Mouse (Mus musculus) liver, adult 2 months (tissue): Measurements from ENCODE around the gene Srcin1. TPM values are rescaled to one million over a fixed set of nuclear protein-coding genes. Genes with fewer than 3 reads are reported as not detected.

ENCODE experiments used
- DNase-seq: peaks from one replicate; pipeline ENCODE4 v3.0.0-alpha.2; 2011; ENCODE audit warnings: low read depth, low spot score; ENCODE audit errors: extremely low read depth
- H3K27ac ChIP-seq: fragments of 200-500 bp; replicated peaks from 2 replicates; pipeline ENCODE4 v1.5.1; 2012; ENCODE audit warnings: low read depth, mild to moderate bottlenecking, control low read depth, inconsistent platforms, low read length; ENCODE audit not compliant: insufficient read depth
- H3K27me3 ChIP-seq: fragments of 200-500 bp; 2 replicates; pipeline ENCODE4 v1.6.1; 2012; ENCODE audit warnings: mild to moderate bottlenecking, moderate library complexity, low read length, inconsistent platforms; ENCODE audit not compliant: control insufficient read depth, insufficient read depth
- H3K36me3 ChIP-seq: fragments of 200-500 bp; 2 replicates; pipeline ENCODE4 v1.6.1; 2012; ENCODE audit warnings: low read length, inconsistent platforms; ENCODE audit not compliant: control insufficient read depth, insufficient read depth
- H3K4me1 ChIP-seq: fragments of 200-500 bp; 2 replicates; pipeline ENCODE4 v1.6.1; 2011; ENCODE audit warnings: low read length; ENCODE audit not compliant: control insufficient read depth, insufficient read depth
- H3K4me3 ChIP-seq: fragments of 200-500 bp; 2 replicates; pipeline ENCODE4 v1.5.1; 2011; ENCODE audit warnings: low read depth, mild to moderate bottlenecking, control low read depth, low read length, moderate library complexity; ENCODE audit not compliant: insufficient read depth
- H3K79me2 ChIP-seq: fragments of 200-500 bp; 2 replicates; pipeline ENCODE4 v1.6.1; 2012; ENCODE audit warnings: inconsistent platforms, mild to moderate bottlenecking, low read length, moderate library complexity; ENCODE audit not compliant: control insufficient read depth, insufficient read depth
- H3K9ac ChIP-seq: fragments of 200-500 bp; 2 replicates; pipeline ENCODE4 v1.6.1; 2012; ENCODE audit warnings: low read depth, mild to moderate bottlenecking, control low read depth, inconsistent platforms, low read length
- CTCF ChIP-seq: fragments of 200-500 bp; IDR thresholded peaks from 2 replicates; pipeline ENCODE4 v1.5.1; 2011; ENCODE audit warnings: low read depth, low read length, control low read depth
- POLR2A ChIP-seq: fragments of 200-500 bp; IDR thresholded peaks from 2 replicates; pipeline ENCODE4 v1.6.1; 2011; ENCODE audit warnings: low read length, control low read depth; ENCODE audit not compliant: insufficient read depth; ENCODE audit errors: extremely low read depth
- WGBS: fragments of 180-500 bp; shearing (Covaris S2); methylation state at CpG from one replicate; pipeline ENCODE4 v1.1.7; 2018; 5-methylcytosine and 5-hydroxymethylcytosine counted together
- polyA plus RNA-seq: library from polyadenylated mRNA; depleted of rRNA; stranded (reverse); fragments of >200 nt; gene quantifications from 2 replicates; pipeline ENCODE4 v1.2.3, GENCODE M21; 2012
- total RNA-seq: library from RNA; depleted of rRNA; stranded (reverse); fragments of >200 nt; gene quantifications from 2 replicates; pipeline ENCODE4 v1.2.3, GENCODE M21; 2014

Gene Srcin1
- total and polyA plus RNA-seq, 2 experiments: under 0.01 to 0.12 TPM

- Histone ChIP-seq H3K9ac (no peak overlapping the region), H3K4me1 (no peaks in the 10 kb centered on the region), H3K36me3 (no peaks in the 10 kb centered on the region; the same call in 1 of the 2 replicates), H3K27ac (no peak overlapping the region), H3K27me3 (no peaks in the 10 kb centered on the region), H3K79me2 (no peaks in the 10 kb centered on the region), H3K4me3 (no peak overlapping the region)
- no peak for TF ChIP-seq CTCF
- no peak for TF ChIP-seq POLR2A
- WGBS: 93% methylated on average over 10 of the region's 10 CpGs
- DNase-seq: no peak
Measured at GRCm38 (mm10) chr11:97491640-97492039, 84.3 kb downstream of the Srcin1 start.

GRCm38 (mm10) chr11:97489589-97490324 is 86.2 kb downstream of the Srcin1 start:
- no peaks in the 10 kb centered on the region; the same call in 1 of the 2 replicates for H3K36me3 ChIP-seq
- H3K27me3 ChIP-seq: no peaks in the 10 kb centered on the region
- no peak overlapping the region for H3K4me3 ChIP-seq
- H3K9ac ChIP-seq: no peak overlapping the region
- H3K4me1 ChIP-seq: no peaks in the 10 kb centered on the region
- WGBS: 53% methylated on average over 16 of the region's 16 CpGs
- TF ChIP-seq CTCF: peak; percentile 95
- no peak for TF ChIP-seq POLR2A
- no peaks in the 10 kb centered on the region for H3K79me2 ChIP-seq
- H3K27ac ChIP-seq: no peak overlapping the region
- DNase-seq: no peak

GRCm38 (mm10) chr11:97487656-97488055 is 88.3 kb downstream of the Srcin1 start:
- no peaks in the 10 kb centered on the region for H3K79me2 ChIP-seq
- H3K36me3 ChIP-seq: peaks cover 4% of the 10 kb centered on the region
- DNase-seq: no peak
- H3K4me1 ChIP-seq: no peaks in the 10 kb centered on the region
- no peak overlapping the region for H3K9ac ChIP-seq
- H3K4me3 ChIP-seq: no peak overlapping the region
- WGBS: 70% methylated on average over 3 of the region's 3 CpGs
- no peak overlapping the region for H3K27ac ChIP-seq
- TF ChIP-seq POLR2A: no peak
- no peak for TF ChIP-seq CTCF
- H3K27me3 ChIP-seq: no peaks in the 10 kb centered on the region

GRCm38 (mm10) chr11:97485661-97486060 is 90.3 kb downstream of the Srcin1 start:
- DNase-seq: no peak
- no peaks in the 10 kb centered on the region for H3K79me2 ChIP-seq
- no peak overlapping the region for H3K4me3 ChIP-seq
- no peaks in the 10 kb centered on the region for H3K4me1 ChIP-seq
- no peak overlapping the region for H3K27ac ChIP-seq
- H3K36me3 ChIP-seq: peaks cover 11% of the 10 kb centered on the region
- TF ChIP-seq CTCF (no peak), POLR2A (no peak)
- WGBS: 71% methylated on average over 8 of the region's 8 CpGs
- H3K27me3 ChIP-seq: no peaks in the 10 kb centered on the region
- H3K9ac ChIP-seq: no peak overlapping the region

- DNase-seq: no peak
- Histone ChIP-seq H3K4me1 (no peaks in the 10 kb centered on the region), H3K79me2 (peaks cover 4% of the 10 kb centered on the region; the same call in 1 of the 2 replicates), H3K27me3 (no peaks in the 10 kb centered on the region), H3K4me3 (no peak overlapping the region), H3K9ac (no peak overlapping the region), H3K27ac (no peak overlapping the region), H3K36me3 (peaks cover 15% of the 10 kb centered on the region)
- WGBS: 50% methylated on average over 8 of the region's 8 CpGs
- TF ChIP-seq CTCF (no peak), POLR2A (no peak)
Measured at GRCm38 (mm10) chr11:97479824-97480223, 96.2 kb downstream of the Srcin1 start.

GRCm38 (mm10) chr11:97479085-97479484 is 96.9 kb downstream of the Srcin1 start:
- Histone ChIP-seq H3K4me1 (no peaks in the 10 kb centered on the region), H3K9ac (no peak overlapping the region), H3K4me3 (no peak overlapping the region), H3K79me2 (peaks cover 4% of the 10 kb centered on the region; the same call in 1 of the 2 replicates), H3K27me3 (no peaks in the 10 kb centered on the region), H3K36me3 (peaks cover 12% of the 10 kb centered on the region), H3K27ac (no peak overlapping the region)
- no peak for DNase-seq
- TF ChIP-seq CTCF (no peak), POLR2A (no peak)
- WGBS: 82% methylated on average over 10 of the region's 10 CpGs
